Mouse (Mus musculus) frontal cortex, adult 2 months (tissue): ENCODE data around the gene Fance. TPM values are rescaled to one million over a fixed set of nuclear protein-coding genes. Genes with fewer than 3 reads are reported as not detected.
"Not testable (repeated sequence)": the region's sequence is repeated elsewhere in the genome, so short reads cannot be mapped to it uniquely, and the experiment has no call there.

ENCODE experiments used
- DNase-seq, 2 experiments: peaks; one replicate each; pipeline ENCODE4 v3.0.0; 2022; ENCODE audit warnings: low spot score in 1 of 2; ENCODE audit errors: extremely low spot score in 1 of 2
- polyA plus RNA-seq: library from polyadenylated mRNA; depleted of rRNA; stranded (reverse); fragments of >200 nt; gene quantifications from 2 replicates; pipeline ENCODE4 v1.2.3, GENCODE M21; 2012

Fance gene
- polyA plus RNA-seq, 1 experiment, result 16.9 TPM

DNA sequence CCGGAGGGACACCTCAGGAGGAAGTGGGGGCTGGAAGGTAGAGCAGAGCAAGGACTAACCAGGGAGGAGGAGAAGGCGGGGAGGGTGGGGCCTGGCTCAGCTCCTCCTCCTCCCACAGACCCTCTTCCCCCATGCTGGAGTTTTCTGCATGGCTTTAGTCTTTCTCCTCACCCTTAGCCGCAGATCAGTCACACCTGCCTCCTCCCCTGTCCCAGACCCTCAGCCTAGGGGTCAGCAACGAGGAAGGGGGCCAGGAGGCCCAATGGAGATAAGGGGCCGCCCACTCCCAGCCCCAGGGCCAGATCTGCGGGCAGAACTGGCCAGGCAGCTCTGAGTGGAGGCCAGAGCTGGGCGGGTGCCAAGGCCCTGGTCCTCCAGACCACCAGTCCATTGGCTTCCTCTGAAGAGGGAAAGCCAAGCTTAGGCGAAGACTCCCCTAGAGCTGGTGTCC, 32.0 kb downstream of the Fance start:
- no peak for DNase-seq

DNA sequence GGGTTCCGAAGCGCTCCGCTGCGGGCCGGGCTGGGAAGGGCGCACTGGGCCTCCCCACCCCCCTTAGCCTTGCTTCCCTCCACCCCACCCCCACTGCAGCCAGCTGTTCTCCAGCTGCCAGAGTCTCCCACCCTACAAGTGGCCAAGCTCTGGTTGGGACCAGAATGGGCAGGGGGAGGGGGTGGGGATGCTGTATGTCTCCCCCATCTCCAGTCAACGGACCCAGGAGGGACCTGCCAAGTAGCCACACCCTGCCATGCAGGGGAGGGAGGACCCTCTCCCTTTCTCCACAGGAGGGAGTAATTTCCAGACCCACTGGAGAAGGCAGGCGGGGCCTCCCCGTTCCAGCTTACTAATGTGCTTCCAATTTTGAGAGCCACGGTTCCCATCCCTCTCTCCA, 32.6 kb downstream of the Fance start:
- DNase-seq, result no peak

DNA sequence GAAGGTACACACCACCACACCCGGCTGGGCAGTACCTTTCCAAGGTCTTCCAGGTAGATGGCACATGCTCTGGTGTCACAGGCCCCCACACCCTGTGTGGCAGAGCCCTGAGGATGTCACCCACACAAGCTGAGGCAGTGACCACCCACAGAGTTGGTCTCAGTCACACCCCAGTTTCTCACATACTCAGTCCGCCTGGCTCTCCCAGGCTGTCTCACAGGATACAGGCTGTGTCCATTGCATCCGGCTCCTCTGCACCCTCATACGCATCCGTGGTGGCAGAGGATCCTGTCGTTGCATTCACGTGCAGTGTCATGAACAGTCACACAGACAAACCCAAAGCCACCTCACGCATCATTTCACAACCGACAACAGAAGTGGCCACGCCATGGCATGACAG, 34.0 kb downstream of the Fance start:
- no peak for DNase-seq

DNA sequence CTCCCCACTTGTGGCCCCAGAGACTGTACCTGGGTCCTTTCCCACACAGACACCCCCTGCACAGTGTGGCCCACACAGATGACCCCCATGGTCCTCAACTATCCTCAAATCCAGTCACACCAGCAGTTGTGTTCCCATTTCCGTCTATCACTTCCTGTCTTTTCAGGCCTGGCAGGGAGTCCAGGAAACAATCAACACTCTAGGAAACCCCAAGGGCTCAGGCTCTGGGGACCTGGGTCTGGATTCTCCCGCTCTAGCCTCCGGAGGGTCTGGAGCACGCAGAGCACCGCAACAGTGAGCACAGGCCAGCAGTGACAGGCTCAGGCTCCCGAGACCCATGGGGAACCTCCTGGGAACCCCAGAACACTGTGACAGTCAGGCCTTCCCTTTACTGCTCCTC, 34.9 kb downstream of the Fance start:
- no peak for DNase-seq

DNA sequence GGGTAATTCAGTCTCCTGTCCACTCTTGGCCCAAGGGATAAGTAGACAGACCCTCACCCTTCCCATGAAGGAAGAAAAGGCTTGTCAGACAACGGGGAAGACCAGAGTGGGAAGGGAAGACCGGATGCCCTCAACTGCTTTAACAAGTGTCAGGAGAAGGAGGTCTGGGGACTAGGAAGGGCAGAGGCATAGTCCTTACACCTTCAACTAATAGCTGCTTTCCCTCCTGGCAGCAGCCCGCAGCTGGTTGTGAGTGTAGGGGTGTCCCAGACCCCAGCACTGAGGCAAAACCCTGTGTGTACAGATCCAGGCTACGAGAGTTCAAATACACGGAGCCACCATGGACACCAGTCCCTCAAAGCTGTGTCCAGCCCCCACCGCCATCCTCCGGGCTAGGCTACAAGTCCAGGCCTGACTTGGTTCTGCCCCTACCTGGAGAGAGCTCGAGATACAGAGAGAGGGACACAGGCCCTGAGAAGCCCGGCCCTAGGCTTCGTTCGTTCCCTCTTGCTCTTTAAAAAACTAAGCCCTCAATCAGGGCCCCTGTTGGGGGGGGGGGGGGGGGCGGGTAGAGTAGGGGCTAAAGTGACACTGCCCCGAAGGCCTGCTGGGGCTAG, 36.1 kb downstream of the Fance start:
- no peak for DNase-seq

DNA sequence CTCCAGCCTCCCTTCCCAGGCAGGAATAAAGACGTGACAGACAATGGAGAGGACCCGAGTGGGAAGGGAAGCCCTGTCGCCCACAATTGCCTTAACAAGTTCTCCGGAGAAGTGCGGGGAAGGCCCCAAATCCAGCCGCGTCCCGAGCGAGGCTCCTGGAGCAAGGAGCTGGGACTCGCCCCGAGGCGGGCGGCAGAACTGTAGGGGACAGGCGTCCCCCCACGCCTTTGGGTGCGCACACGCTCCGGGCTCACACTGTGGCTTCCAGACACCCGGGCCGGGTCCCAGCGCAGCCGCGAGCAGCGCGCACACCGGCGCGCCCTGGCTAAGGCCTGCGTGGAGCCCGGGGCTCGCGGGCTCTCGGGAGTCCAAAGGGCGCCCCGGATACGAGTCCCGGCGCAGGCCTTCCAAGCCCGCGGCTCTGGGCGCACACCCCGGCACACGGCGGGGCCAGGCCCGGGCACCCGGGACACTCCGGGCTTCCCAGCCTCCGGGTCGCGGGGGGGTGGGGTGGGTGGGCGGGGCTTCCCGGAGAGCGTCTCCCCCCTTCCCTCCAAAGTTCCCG, 36.7 kb downstream of the Fance start:
- DNase-seq, result no peak

DNA sequence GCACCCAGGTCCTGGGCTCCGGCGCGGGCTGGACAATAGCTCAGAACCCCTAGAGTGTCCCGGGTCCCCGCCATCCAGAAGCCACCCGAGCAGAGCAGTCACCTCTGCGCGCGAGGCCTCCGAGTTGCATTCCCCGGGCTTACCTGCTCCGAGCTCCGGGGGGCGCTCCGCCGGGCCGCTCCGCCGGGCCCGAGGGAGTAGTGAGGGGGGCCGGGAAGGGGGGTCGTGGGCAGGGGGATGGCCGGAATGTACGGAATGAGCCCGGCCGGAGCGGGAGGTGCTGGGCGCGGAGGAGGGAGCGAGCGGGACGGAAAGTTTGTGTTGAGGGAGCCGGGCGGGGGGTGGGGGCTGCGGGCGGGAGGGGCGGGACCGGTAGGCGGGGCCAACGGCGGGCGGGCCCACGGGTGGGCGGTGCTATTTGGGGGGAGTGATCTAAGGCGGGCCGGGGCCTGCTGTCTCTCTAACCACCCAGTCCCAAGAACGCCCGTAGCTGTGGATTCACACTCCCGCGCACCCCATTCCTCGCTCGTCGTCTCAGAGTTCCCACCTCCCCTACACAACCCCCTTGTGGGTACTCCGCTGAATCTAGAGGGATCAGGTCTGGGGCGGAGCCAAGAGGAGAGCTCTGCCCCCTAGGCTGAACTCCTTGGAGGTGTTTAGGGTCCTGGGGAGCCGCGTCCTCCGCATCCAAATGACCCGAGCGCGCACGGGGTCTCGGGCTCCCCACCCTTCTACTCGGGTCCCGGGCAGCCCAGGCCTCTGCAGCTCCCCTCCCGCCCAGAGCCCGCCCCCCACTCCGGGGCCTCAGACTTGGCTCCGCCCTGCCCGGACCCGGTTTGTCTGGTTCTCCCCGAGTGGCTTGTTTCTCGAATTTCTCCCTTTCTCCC, 37.4 kb downstream of the Fance start, which contains the start of gene Tead3:
Gene Tead3, minus strand, starts transcription at position 352 of the 887 bp plus-strand sequence.
- no peak for DNase-seq

DNA sequence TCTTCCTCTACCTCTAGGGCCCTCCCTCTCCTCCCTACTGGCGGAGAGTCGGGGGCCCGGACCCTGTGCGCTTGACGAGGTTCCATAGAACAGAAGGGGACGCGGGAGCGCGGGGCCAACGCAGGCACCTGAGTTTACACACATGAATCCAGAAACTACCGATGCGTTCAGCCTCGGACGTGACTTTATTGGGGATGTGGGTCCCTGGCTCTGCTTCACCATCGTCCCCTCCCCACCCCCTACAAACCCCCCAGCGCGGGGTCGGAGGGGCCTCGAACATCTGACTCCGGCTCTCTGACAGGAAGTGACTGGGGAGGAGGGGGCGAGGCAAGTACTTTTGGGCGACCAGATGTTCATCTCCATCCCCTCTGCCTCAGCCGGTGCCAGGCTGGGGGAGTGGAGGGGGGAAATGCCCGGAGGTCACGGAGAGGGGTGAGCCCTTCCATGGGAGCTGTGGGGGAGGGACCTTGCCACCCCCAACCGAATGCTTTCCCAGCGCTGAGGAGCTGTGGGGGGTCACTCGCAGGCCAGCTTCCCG, 38.1 kb downstream of the Fance start:
- DNase-seq, result no peak

DNA sequence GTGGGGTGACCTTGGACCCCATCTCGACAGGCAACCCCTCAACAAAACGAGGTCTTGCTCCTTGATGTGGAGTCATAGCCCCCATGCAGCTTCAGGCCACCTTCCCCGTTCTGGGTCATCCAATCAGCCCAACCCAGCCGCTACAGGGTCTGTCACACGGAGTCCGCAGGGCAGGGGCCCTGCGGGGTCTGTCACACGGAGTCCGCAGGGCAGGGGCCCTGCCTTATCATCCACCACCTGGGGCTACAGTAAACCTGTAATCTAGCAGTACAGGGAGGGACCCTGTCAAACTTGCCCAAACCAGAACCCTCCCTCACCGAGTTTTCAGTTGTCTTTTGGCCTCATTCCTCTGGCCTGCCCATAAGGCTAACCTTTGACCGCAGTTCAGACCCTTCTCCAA, 38.7 kb downstream of the Fance start:
- DNase-seq, result no peak

DNA sequence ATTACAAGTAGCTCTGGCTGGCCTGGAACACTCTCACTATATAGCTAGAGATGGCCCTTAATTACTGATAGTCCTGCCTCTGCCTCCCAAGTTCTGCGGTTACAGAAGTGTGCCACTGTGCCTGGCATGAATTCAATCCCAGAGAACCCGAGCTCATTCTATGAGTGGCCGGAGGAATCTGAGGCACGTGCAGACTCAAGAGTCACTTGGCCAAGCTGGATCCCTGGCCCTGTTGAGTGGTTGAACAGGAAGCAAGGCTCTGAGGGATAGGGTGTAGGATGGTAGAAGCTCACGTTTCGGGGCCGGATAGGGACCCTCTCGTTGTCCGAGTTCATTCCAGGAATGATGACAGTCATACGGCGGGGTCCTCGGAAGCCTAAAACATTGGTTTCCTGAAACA, 42.6 kb downstream of the Fance start:
- no peak for DNase-seq

DNA sequence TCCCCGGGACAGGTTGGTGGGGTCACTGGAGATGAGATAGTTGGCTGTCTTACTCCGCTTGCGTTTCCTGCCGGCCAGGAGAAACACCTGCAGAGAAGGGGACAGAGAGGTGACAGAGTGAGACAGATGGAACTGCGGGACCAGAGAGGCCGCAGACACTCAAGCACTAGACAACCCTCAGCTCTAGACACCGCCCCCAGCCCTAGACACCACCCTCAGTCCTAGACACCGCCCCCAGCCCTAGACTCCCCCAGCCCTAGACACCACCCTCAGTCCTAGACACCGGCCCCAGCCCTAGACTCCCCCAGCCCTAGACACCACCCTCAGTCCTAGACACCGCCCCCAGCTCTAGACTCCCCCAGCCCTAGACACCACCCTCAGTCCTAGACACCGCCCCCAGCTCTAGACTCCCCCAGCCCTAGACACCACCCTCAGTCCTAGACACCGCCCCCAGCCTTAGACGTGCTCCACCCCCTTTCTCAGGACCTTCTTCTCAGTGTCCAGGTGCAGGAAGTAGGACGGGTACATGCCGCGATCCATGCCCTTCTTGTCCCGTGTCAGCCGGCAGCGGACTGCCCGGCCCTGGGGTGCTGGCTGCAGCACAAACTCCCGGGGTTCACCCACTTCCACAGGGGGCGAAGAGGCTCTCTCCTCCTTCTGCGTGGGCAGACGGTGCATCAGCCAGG, 45.4 kb downstream of the Fance start:
- not testable (repeated sequence) for DNase-seq

DNA sequence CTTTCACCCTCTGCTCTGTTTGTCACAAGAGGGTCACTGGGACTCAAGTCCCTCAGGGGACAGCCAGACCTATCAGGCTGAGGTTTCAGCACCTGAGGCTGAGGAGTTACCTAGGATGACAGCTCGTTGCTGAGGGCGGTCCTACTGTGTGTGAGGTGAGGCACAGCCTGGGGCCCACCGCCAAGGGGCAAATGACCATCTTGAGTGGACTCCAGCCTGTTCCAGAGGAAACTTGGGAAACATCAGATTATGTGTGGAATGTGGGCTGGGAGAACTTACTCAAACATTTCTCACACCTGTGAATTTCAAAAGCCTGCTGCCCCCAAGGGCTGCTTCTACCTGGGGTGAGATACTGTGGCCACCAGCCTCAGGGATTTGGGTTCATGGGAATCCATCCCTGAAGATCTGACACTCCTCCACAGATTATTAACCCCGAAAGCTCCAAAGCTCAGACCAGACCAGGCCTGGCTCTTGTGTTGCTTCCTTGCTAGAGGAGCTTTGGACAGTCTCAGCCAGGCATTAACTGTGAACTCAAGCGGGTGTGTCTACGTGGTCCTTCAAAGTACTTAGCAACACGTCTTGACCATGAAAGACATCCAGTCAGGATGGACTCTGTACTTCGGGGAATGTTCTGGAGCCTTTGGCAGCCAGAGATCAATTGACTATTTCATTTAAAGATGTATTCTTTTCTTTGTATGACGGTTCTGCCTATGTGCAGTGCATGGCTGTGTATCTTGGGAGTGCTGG, 47.4 kb downstream of the Fance start:
- DNase-seq, result no peak

DNA sequence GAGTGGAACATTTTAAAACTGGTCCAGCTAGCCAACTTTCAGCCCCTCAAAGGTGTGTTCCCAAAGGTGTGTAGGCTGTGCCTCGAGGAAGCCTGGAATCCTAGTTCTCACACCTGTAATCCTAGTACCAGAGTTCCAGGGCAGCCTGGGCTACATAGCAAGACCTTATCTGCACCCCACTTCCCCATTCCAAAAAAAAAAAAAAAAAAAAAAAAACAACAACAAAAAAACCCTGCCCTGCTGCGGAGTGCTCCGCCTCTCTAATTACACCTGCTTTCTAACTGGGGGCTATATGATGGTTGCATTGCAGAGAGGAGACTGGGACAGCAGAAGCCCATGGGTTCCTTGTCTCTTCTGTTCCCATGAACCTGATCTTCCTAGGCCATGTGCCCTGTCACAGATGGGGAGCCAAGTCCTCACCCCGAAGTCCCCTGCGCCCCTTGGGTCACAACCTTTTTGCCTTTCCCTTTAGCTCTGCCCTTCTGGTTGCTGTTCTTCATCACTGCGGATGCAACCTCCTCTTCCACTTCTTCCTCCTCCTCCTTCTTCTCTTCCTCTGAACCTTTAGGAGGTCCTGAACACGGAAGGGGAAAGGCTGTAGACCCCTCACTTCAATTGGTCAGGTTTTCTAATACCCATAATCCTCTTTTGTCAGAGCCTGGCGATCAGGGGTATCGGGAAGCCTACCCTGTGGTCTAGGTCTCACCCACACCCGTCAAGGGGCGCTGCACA, 48.8 kb downstream of the Fance start:
- DNase-seq, result no peak

DNA sequence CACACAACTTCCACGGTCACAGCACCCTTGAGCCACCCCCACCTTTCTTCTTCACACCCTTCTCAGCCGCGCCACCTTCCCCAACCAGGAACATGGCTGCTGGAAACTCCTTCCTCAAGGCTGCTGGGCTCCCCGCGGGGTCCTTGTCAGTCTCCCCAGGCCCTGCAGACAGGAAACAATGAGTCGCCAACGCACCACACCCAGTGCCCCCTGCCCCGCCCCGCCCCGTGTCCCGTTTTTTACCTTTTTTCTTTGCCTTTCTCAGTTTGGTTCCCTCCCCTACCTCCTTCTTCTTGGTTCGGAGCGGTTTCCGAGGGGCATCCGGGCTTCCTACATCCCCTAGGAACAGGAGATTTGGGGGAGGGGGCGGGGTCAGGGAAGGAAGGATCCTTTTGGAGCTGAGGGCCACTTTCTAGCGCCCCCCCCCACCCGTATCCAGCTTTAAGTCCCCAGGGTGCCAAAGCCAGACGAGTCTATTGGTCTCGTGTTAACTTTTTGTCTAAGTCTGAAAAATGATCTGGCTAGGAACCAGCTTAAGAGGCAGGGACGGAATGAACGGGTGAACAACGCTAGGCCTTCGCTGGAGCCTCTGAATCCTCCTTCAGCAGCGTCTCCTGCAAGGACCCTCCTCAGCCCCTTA, 49.5 kb downstream of the Fance start:
- DNase-seq, result no peak

DNA sequence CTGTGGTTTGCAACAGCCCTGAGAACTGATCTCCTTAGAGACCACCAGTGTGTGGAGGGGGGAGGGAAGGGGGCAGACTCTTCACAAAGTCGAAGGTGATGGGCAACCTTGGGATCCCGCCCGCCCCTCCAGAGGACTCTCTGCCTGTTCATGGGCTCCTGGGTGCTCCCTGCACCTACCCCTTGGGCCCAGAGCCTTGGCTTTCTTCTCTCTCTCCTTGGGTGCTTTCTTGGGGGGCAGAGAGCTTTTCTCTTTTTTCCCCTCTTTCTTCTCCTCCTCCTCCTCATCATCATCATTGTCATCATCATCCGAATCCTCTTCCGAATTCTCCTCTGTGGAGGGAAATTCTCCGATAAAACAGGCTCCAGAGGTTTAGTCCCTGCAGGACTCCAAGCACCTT, 50.2 kb downstream of the Fance start:
- DNase-seq, result no peak

DNA sequence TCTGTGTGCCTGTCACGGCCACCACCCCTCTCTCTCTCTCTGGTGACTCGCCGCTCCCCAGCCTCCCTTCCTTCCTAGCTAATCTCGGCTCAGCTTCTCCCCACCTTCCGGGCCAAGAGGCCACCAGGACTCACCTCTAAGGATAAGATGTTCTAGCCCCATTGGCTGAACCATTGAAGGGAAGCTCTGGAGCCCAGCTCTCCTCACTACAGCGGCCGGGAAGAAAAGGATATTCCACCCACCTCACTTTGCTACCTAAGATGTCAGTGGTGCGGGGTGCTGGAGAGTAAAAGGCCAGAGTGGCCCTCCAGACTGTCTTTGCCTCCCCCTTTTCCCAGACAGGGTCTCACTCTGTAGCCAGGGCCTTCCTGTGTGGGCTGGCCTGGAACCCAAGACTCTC, 51.8 kb downstream of the Fance start, which contains the start of gene Tulp1:
Gene Tulp1, minus strand, starts transcription at position 101 of the 400 bp plus-strand sequence.
- DNase-seq, result no peak

DNA sequence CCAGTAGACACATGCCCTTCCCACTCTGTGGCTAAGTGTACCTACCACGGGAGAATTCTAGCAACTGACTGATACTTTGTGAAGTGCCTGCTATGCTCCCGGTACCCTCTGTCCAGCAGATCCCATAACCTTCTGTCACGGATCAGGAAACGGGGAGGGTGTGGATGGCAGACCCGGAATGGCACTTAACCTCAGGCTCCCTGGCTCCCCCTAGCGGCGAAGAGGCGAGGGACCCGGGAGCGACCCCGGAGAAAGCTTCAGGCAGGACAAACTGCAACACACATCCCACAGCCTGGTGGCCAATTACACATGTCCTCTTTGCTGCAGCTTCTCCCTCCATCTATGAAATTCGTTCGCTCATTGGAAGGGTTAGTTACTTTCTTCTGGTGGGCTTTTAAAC, 55.1 kb downstream of the Fance start:
- DNase-seq, result peak in 1 of 2 experiments; percentile 72

DNA sequence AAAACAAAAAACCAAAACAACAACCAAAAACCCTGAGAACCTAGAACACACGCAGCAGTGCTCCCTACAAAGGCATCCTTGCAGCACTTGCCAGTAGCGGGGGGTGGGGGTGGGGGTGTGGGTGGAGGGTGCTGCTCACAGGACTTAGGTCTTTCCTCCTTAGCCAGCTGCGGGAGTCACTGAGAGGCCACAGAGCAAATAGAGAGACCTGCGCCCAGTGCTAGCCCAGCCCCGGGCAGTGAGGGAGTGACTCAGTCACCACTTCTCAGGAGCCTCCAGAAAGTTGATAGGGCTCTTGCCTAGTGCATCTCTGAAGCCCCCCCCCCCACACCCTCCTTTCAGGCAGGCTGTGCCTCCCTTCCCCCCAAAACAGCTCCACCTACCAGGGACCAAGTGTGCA, 55.7 kb downstream of the Fance start:
- DNase-seq, result no peak

DNA sequence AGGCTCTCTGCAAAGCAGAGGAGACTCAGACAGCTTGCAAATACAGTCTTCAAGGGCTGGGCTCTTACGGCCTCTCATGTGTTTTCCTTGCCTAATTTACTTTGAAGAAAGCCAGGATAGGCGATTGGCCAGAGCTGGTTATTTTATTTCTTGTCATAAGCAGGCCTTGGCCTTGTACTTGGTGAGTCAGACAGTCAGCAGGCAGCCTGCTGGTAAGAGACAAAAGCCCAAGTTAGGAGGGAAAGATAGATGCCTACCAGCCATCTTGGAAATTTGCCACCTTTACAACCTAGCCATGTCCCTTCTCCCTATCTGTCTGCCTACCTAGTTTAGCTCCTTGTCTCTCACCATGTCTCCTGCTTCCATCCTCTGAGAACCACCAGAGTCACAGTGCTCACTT, 58.0 kb downstream of the Fance start:
- no peak for DNase-seq
